Mouse (Mus musculus) c-Kit-positive CD71-positive TER-119-positive erythroid progenitor cells, embryonic 14.5 days (primary cell): ENCODE measurements at regions not wholly inside any gene's neighbourhood (a gene's known extent, or its start where the extent isn't known, plus 50 kb on each side); places are given as distances from the start of the nearest gene placed in this dataset.

ENCODE experiments used
- DNase-seq: peaks from one replicate; pipeline ENCODE4 v3.0.0-alpha.2; 2013; ENCODE audit warnings: low spot score

- no peak for DNase-seq
Observed at GRCm38 (mm10) chr2:47424910-47425309, 1389.0 kb upstream of the Acvr2a start.

GRCm38 (mm10) chr2:47429843-47430242 is 1384.1 kb upstream of the Acvr2a start:
- DNase-seq: no peak

GRCm38 (mm10) chr2:47466043-47466442 is 1347.9 kb upstream of the Acvr2a start:
- DNase-seq: no peak

- DNase-seq: peak; percentile 5
Observed at GRCm38 (mm10) chr2:47491874-47492539, 1321.9 kb upstream of the Acvr2a start.
